Mouse (Mus musculus) ES-Bruce4 (cell line): ENCODE results near the gene Nucb2. TPM values are rescaled to one million over a fixed set of nuclear protein-coding genes. Genes with fewer than 3 reads are reported as not detected.

Experiments used
- H3K27ac ChIP-seq: 2 replicates; pipeline ENCODE4 v1.5.1; 2012; ENCODE audit warnings: low read length, inconsistent platforms; ENCODE audit not compliant: insufficient read depth
- H3K27me3 ChIP-seq: 2 replicates; pipeline ENCODE4 v1.6.1; 2012; ENCODE audit warnings: mild to moderate bottlenecking, low read length, inconsistent platforms; ENCODE audit not compliant: control insufficient read depth, poor library complexity, insufficient read depth, severe bottlenecking
- H3K36me3 ChIP-seq: 2 replicates; pipeline ENCODE4 v1.6.1; 2012; ENCODE audit warnings: inconsistent platforms, mild to moderate bottlenecking, low read length, moderate library complexity; ENCODE audit not compliant: control insufficient read depth, poor library complexity, insufficient read depth, severe bottlenecking
- H3K4me1 ChIP-seq: one replicate; pipeline ENCODE4 v1.8.1; 2011; ENCODE audit warnings: low read length; ENCODE audit not compliant: control insufficient read depth, insufficient read depth
- H3K4me3 ChIP-seq: 2 replicates; pipeline ENCODE4 v1.5.1; 2011; ENCODE audit warnings: low read depth, mild to moderate bottlenecking, low read length
- H3K9ac ChIP-seq: 2 replicates; pipeline ENCODE4 v1.6.1; 2012; ENCODE audit warnings: low read depth, mild to moderate bottlenecking, inconsistent platforms; ENCODE audit not compliant: poor library complexity, severe bottlenecking
- H3K9me3 ChIP-seq: replicated peaks from 2 replicates; pipeline ENCODE4 v1.6.1; 2012; ENCODE audit warnings: mild to moderate bottlenecking, low read length, inconsistent platforms; ENCODE audit not compliant: control insufficient read depth, poor library complexity, insufficient read depth, severe bottlenecking
- CTCF ChIP-seq: IDR thresholded peaks from one replicate; pipeline ENCODE4 v1.8.1; 2011; ENCODE audit warnings: low read depth, low read length
- EP300 ChIP-seq: IDR thresholded peaks from 2 replicates; pipeline ENCODE4 v1.6.1; 2011; ENCODE audit warnings: low read depth, low read length; ENCODE audit not compliant: insufficient read depth
- POLR2A ChIP-seq: IDR thresholded peaks from one replicate; pipeline ENCODE4 v1.8.1; 2011; ENCODE audit warnings: low read length; ENCODE audit not compliant: insufficient read depth
- polyA plus RNA-seq: library from polyadenylated mRNA; stranded (reverse); fragments of >200 nt; gene quantifications from 2 replicates; pipeline ENCODE4 v1.2.4, GENCODE M21; 2011; ENCODE audit warnings: low read depth; ENCODE audit not compliant: missing spikeins, insufficient read depth, insufficient read length

The Nucb2 gene
- polyA plus RNA-seq, 1 experiment = 12.7 TPM

GRCm38 (mm10) chr7:116515059-116515458 lies 10.9 kb downstream of the Nucb2 start:
- Histone ChIP-seq H3K4me1 (no peaks in the 10 kb centered on the region), H3K27ac (no peak overlapping the region), H3K27me3 (no peaks in the 10 kb centered on the region), H3K9ac (no peak overlapping the region), H3K36me3 (no peaks in the 10 kb centered on the region), H3K9me3 (no peaks in the 10 kb centered on the region), H3K4me3 (no peak overlapping the region)
- no peak for TF ChIP-seq POLR2A

GRCm38 (mm10) chr7:116515514-116516135 lies 11.5 kb downstream of the Nucb2 start:
- H3K9me3 ChIP-seq = no peaks in the 10 kb centered on the region
- H3K4me1 ChIP-seq = no peaks in the 10 kb centered on the region
- no peak overlapping the region for H3K27ac ChIP-seq
- TF ChIP-seq CTCF (no peak), POLR2A (no peak), EP300 (no peak)
- no peaks in the 10 kb centered on the region for H3K27me3 ChIP-seq
- H3K4me3 ChIP-seq = no peak overlapping the region
- H3K9ac ChIP-seq = no peak overlapping the region
- H3K36me3 ChIP-seq = no peaks in the 10 kb centered on the region

GRCm38 (mm10) chr7:116517240-116517639 lies 13.1 kb downstream of the Nucb2 start:
- Histone ChIP-seq H3K27me3 (no peaks in the 10 kb centered on the region), H3K9me3 (no peaks in the 10 kb centered on the region), H3K36me3 (no peaks in the 10 kb centered on the region), H3K4me3 (no peak overlapping the region), H3K9ac (no peak overlapping the region), H3K27ac (no peak overlapping the region), H3K4me1 (no peaks in the 10 kb centered on the region)
- no peak for TF ChIP-seq POLR2A
- no peak for TF ChIP-seq EP300
- TF ChIP-seq CTCF = no peak

GRCm38 (mm10) chr7:116518155-116518554 lies 14.0 kb downstream of the Nucb2 start:
- no peak overlapping the region for H3K27ac ChIP-seq
- H3K4me3 ChIP-seq = no peak overlapping the region
- no peaks in the 10 kb centered on the region for H3K36me3 ChIP-seq
- no peaks in the 10 kb centered on the region for H3K27me3 ChIP-seq
- no peaks in the 10 kb centered on the region for H3K9me3 ChIP-seq
- no peak overlapping the region for H3K9ac ChIP-seq
- TF ChIP-seq CTCF (no peak), EP300 (no peak), POLR2A (no peak)
- H3K4me1 ChIP-seq = no peaks in the 10 kb centered on the region

- H3K9ac ChIP-seq = no peak overlapping the region
- H3K36me3 ChIP-seq = no peaks in the 10 kb centered on the region
- H3K9me3 ChIP-seq = no peaks in the 10 kb centered on the region
- H3K4me1 ChIP-seq = no peaks in the 10 kb centered on the region
- no peak overlapping the region for H3K27ac ChIP-seq
- no peaks in the 10 kb centered on the region for H3K27me3 ChIP-seq
- no peak overlapping the region for H3K4me3 ChIP-seq
- TF ChIP-seq CTCF (peak; percentile 52), EP300 (no peak)
These were observed 15.6 kb downstream of the Nucb2 start for GRCm38 (mm10) chr7:116519805-116520204.

- Histone ChIP-seq H3K27me3 (no peaks in the 10 kb centered on the region), H3K4me3 (no peak overlapping the region), H3K27ac (no peak overlapping the region), H3K4me1 (no peaks in the 10 kb centered on the region), H3K9ac (no peak overlapping the region), H3K36me3 (no peaks in the 10 kb centered on the region), H3K9me3 (no peaks in the 10 kb centered on the region)
- no peak for TF ChIP-seq POLR2A
- no peak for TF ChIP-seq CTCF
- TF ChIP-seq EP300 = no peak
These were observed 20.4 kb downstream of the Nucb2 start for GRCm38 (mm10) chr7:116524577-116524976.
